Mouse (Mus musculus) forebrain, embryonic 13.5 days (tissue): Measurements from ENCODE around the gene Cap2. TPM values are rescaled to one million over a fixed set of nuclear protein-coding genes. Genes with fewer than 3 reads are reported as not detected.
A peak's percentile ranks its signal among the peaks of the same experiment; 100 is the strongest.

Experiments used
- ATAC-seq: fragments of 200-750 bp; cut with Nextera tagmentation; 2 replicates; pipeline ENCODE4 v1.8.0; 2017
- H3K27ac ChIP-seq: fragments of 300-500 bp; sonication (generic); 2 replicates; pipeline ENCODE4 v1.5.1; 2015; ENCODE audit warnings: inconsistent platforms, mild to moderate bottlenecking, moderate library complexity
- H3K27me3 ChIP-seq: fragments of 300-500 bp; sonication (generic); 2 replicates; pipeline ENCODE4 v1.6.1; 2015; ENCODE audit warnings: mild to moderate bottlenecking, inconsistent platforms
- H3K36me3 ChIP-seq: fragments of 300-500 bp; sonication (generic); 2 replicates; pipeline ENCODE4 v1.6.1; 2015; ENCODE audit warnings: mild to moderate bottlenecking, inconsistent platforms; ENCODE audit not compliant: poor library complexity, severe bottlenecking
- H3K4me1 ChIP-seq: fragments of 300-500 bp; sonication (generic); 2 replicates; pipeline ENCODE4 v1.6.1; 2015; ENCODE audit warnings: inconsistent platforms
- H3K4me2 ChIP-seq: fragments of 300-500 bp; sonication (generic); 2 replicates; pipeline ENCODE4 v1.6.1; 2015; ENCODE audit warnings: inconsistent platforms, mild to moderate bottlenecking, moderate library complexity
- H3K4me3 ChIP-seq: fragments of 300-500 bp; sonication (generic); 2 replicates; pipeline ENCODE4 v1.5.1; 2015; ENCODE audit warnings: mild to moderate bottlenecking, inconsistent platforms
- H3K9ac ChIP-seq: fragments of 300-500 bp; sonication (generic); 2 replicates; pipeline ENCODE4 v1.6.1; 2015; ENCODE audit warnings: mild to moderate bottlenecking, inconsistent platforms
- H3K9me3 ChIP-seq: fragments of 300-500 bp; sonication (generic); replicated peaks from 2 replicates; pipeline ENCODE4 v1.6.1; 2016; ENCODE audit warnings: inconsistent platforms
- WGBS: fragments of 180-500 bp; shearing (Covaris S2); methylation state at CpG from one replicate; pipeline ENCODE4 v1.1.7; 2015; 5-methylcytosine and 5-hydroxymethylcytosine counted together
- polyA plus RNA-seq: library from polyadenylated mRNA; unstranded; fragments of >200 nt; fragmentation: Nextera tagmentation; extraction: Ambion mirVana; gene quantifications from 2 replicates; pipeline ENCODE4 v1.2.1, GENCODE M21; 2015

The Cap2 gene
- 10.8 and 11.8 TPM in 2 replicates for polyA plus RNA-seq

- Histone ChIP-seq H3K9me3 (no peaks in the 10 kb centered on the region), H3K4me1 (peaks cover 8% of the 10 kb centered on the region), H3K9ac (peak within 1 kb of the TSS; percentile 66), H3K27ac (no peak within 1 kb of the TSS), H3K36me3 (no peaks in the 10 kb centered on the region), H3K4me3 (peak within 1 kb of the TSS; percentile 51), H3K4me2 (peak within 1 kb of the TSS; percentile 87), H3K27me3 (no peaks in the 10 kb centered on the region)
- WGBS, result 1% methylated on average over 28 of the region's 42 CpGs
- ATAC-seq, result peak; percentile 73
Measured at GRCm38 (mm10) chr13:46501800-46502389, at the start of gene Cap2. Gene Cap2, plus strand, starts transcription at chr13:46501848.

GRCm38 (mm10) chr13:46459546-46459945, 42.1 kb upstream of the Cap2 start:
- H3K27me3 ChIP-seq, result no peaks in the 10 kb centered on the region
- H3K4me3 ChIP-seq, result no peak overlapping the region
- H3K27ac ChIP-seq, result no peak overlapping the region
- WGBS, result 71% methylated on average over 10 of the region's 10 CpGs
- H3K4me1 ChIP-seq, result no peaks in the 10 kb centered on the region
- no peak for ATAC-seq
- H3K4me2 ChIP-seq, result no peak overlapping the region
- no peaks in the 10 kb centered on the region for H3K36me3 ChIP-seq
- no peak overlapping the region for H3K9ac ChIP-seq
- H3K9me3 ChIP-seq, result no peaks in the 10 kb centered on the region

- WGBS, result 95% methylated on average over 4 of the region's 4 CpGs
- H3K4me3 ChIP-seq, result no peak overlapping the region
- no peak overlapping the region for H3K9ac ChIP-seq
- H3K27me3 ChIP-seq, result no peaks in the 10 kb centered on the region
- H3K4me2 ChIP-seq, result no peak overlapping the region
- no peaks in the 10 kb centered on the region for H3K4me1 ChIP-seq
- no peaks in the 10 kb centered on the region for H3K36me3 ChIP-seq
- H3K9me3 ChIP-seq, result no peaks in the 10 kb centered on the region
- H3K27ac ChIP-seq, result no peak overlapping the region
- ATAC-seq, result no peak
Measured at GRCm38 (mm10) chr13:46462280-46462679, 39.4 kb upstream of the Cap2 start.

- Histone ChIP-seq H3K4me2 (no peak overlapping the region), H3K4me1 (no peaks in the 10 kb centered on the region), H3K36me3 (no peaks in the 10 kb centered on the region), H3K9me3 (no peaks in the 10 kb centered on the region), H3K4me3 (no peak overlapping the region), H3K27me3 (no peaks in the 10 kb centered on the region), H3K27ac (no peak overlapping the region), H3K9ac (no peak overlapping the region)
- WGBS, result 89% methylated on average over 3 of the region's 3 CpGs
- no peak for ATAC-seq
Measured at GRCm38 (mm10) chr13:46463764-46464163, 37.9 kb upstream of the Cap2 start.

GRCm38 (mm10) chr13:46468251-46468650, 33.4 kb upstream of the Cap2 start:
- H3K27ac ChIP-seq, result no peak overlapping the region
- H3K9me3 ChIP-seq, result no peaks in the 10 kb centered on the region
- H3K4me2 ChIP-seq, result no peak overlapping the region
- no peak overlapping the region for H3K9ac ChIP-seq
- 70% methylated on average over 8 of the region's 8 CpGs for WGBS
- no peak for ATAC-seq
- H3K4me1 ChIP-seq, result no peaks in the 10 kb centered on the region
- H3K27me3 ChIP-seq, result no peaks in the 10 kb centered on the region
- no peaks in the 10 kb centered on the region for H3K36me3 ChIP-seq
- H3K4me3 ChIP-seq, result no peak overlapping the region

- Histone ChIP-seq H3K27ac (no peak overlapping the region), H3K9me3 (no peaks in the 10 kb centered on the region), H3K4me3 (no peak overlapping the region), H3K4me1 (no peaks in the 10 kb centered on the region), H3K27me3 (no peaks in the 10 kb centered on the region), H3K9ac (no peak overlapping the region), H3K4me2 (no peak overlapping the region), H3K36me3 (no peaks in the 10 kb centered on the region)
- no peak for ATAC-seq
- 92% methylated on average over 2 of the region's 2 CpGs for WGBS
Measured at GRCm38 (mm10) chr13:46469536-46469935, 32.1 kb upstream of the Cap2 start.

- no peaks in the 10 kb centered on the region for H3K27me3 ChIP-seq
- H3K4me3 ChIP-seq, result no peak overlapping the region
- no peak overlapping the region for H3K4me2 ChIP-seq
- WGBS, result 86% methylated on average over 3 of the region's 3 CpGs
- H3K9me3 ChIP-seq, result no peaks in the 10 kb centered on the region
- no peak for ATAC-seq
- H3K27ac ChIP-seq, result no peak overlapping the region
- no peaks in the 10 kb centered on the region for H3K36me3 ChIP-seq
- H3K4me1 ChIP-seq, result no peaks in the 10 kb centered on the region
- H3K9ac ChIP-seq, result no peak overlapping the region
Measured at GRCm38 (mm10) chr13:46481271-46481670, 20.4 kb upstream of the Cap2 start.

- Histone ChIP-seq H3K9ac (no peak overlapping the region), H3K27me3 (no peaks in the 10 kb centered on the region), H3K36me3 (no peaks in the 10 kb centered on the region), H3K27ac (no peak overlapping the region), H3K4me1 (0 out of 2 replicates have a peak, but pooled peaks cover under 1% of the 10 kb centered on the region), H3K4me3 (no peak overlapping the region), H3K4me2 (no peak overlapping the region), H3K9me3 (no peaks in the 10 kb centered on the region)
- 68% methylated on average over 3 of the region's 3 CpGs for WGBS
- ATAC-seq, result no peak
Measured at GRCm38 (mm10) chr13:46485605-46486004, 16.0 kb upstream of the Cap2 start.

- Histone ChIP-seq H3K27ac (no peak overlapping the region), H3K36me3 (no peaks in the 10 kb centered on the region), H3K27me3 (no peaks in the 10 kb centered on the region), H3K9me3 (no peaks in the 10 kb centered on the region), H3K9ac (no peak overlapping the region), H3K4me1 (0 out of 2 replicates have a peak, but pooled peaks cover 4% of the 10 kb centered on the region), H3K4me3 (no peak overlapping the region), H3K4me2 (no peak overlapping the region)
- ATAC-seq, result no peak
- 77% methylated on average over 4 of the region's 4 CpGs for WGBS
Measured at GRCm38 (mm10) chr13:46488166-46488565, 13.5 kb upstream of the Cap2 start.

GRCm38 (mm10) chr13:46490644-46491043, 11.0 kb upstream of the Cap2 start:
- no peak overlapping the region for H3K4me3 ChIP-seq
- 21% methylated on average over 4 of the region's 4 CpGs for WGBS
- H3K36me3 ChIP-seq, result no peaks in the 10 kb centered on the region
- H3K9me3 ChIP-seq, result no peaks in the 10 kb centered on the region
- no peaks in the 10 kb centered on the region for H3K27me3 ChIP-seq
- H3K9ac ChIP-seq, result no peak overlapping the region
- H3K27ac ChIP-seq, result no peak overlapping the region
- H3K4me2 ChIP-seq, result no peak overlapping the region
- H3K4me1 ChIP-seq, result 0 out of 2 replicates have a peak, but pooled peaks cover 4% of the 10 kb centered on the region
- no peak for ATAC-seq

GRCm38 (mm10) chr13:46502390-46502891, 793 bp downstream of the Cap2 start:
- 7% methylated on average over 20 of the region's 20 CpGs for WGBS
- Histone ChIP-seq H3K27ac (no peak overlapping the region), H3K36me3 (no peaks in the 10 kb centered on the region), H3K4me1 (peaks cover 8% of the 10 kb centered on the region), H3K4me2 (peak overlapping the region; percentile 87), H3K27me3 (no peaks in the 10 kb centered on the region), H3K4me3 (peak overlapping the region; percentile 51), H3K9ac (peak overlapping the region; percentile 66), H3K9me3 (no peaks in the 10 kb centered on the region)
- peak; percentile 72 for ATAC-seq

- Histone ChIP-seq H3K27ac (no peak overlapping the region), H3K4me1 (no peaks in the 10 kb centered on the region), H3K4me2 (no peak overlapping the region), H3K36me3 (no peaks in the 10 kb centered on the region), H3K9ac (no peak overlapping the region), H3K4me3 (no peak overlapping the region), H3K27me3 (no peaks in the 10 kb centered on the region), H3K9me3 (peaks cover 8% of the 10 kb centered on the region; the same call in 1 of the 2 replicates)
- 92% methylated on average over 7 of the region's 7 CpGs for WGBS
- ATAC-seq, result no peak
Measured at GRCm38 (mm10) chr13:46507944-46508343, 6.3 kb downstream of the Cap2 start.

- Histone ChIP-seq H3K36me3 (no peaks in the 10 kb centered on the region), H3K4me3 (no peak overlapping the region), H3K27ac (no peak overlapping the region), H3K9me3 (peaks cover 8% of the 10 kb centered on the region; the same call in 1 of the 2 replicates), H3K27me3 (no peaks in the 10 kb centered on the region), H3K9ac (no peak overlapping the region), H3K4me1 (no peaks in the 10 kb centered on the region), H3K4me2 (no peak overlapping the region)
- no peak for ATAC-seq
- 89% methylated on average over 4 of the region's 4 CpGs for WGBS
Measured at GRCm38 (mm10) chr13:46508823-46509222, 7.2 kb downstream of the Cap2 start.
